Mouse (Mus musculus) midbrain, postnatal 0 days (tissue): ENCODE measurements around the gene Reps2. TPM values are rescaled to one million over a fixed set of nuclear protein-coding genes. Genes with fewer than 3 reads are reported as not detected.
A peak's percentile ranks its signal among the peaks of the same experiment; 100 is the strongest.

Experiments used
- ATAC-seq: fragments of 200-750 bp; cut with Nextera tagmentation; 2 replicates; pipeline ENCODE4 v1.8.0; 2017; ENCODE audit warnings: moderate number of reproducible peaks, mild to moderate bottlenecking, moderate TSS enrichment, moderate library complexity; ENCODE audit not compliant: low FRiP score
- DNase-seq: peaks from one replicate; pipeline ENCODE4 v3.0.0-alpha.2; 2015; ENCODE audit warnings: low spot score
- H3K27ac ChIP-seq: fragments of 300-500 bp; sonication (generic); 2 replicates; pipeline ENCODE4 v1.5.1; 2014; ENCODE audit warnings: low read depth, mild to moderate bottlenecking, low read length, mixed read lengths
- H3K27me3 ChIP-seq: fragments of 300-500 bp; sonication (generic); 2 replicates; pipeline ENCODE4 v1.6.1; 2014; ENCODE audit warnings: low read length, control low read depth, mixed read lengths; ENCODE audit not compliant: insufficient read depth
- H3K36me3 ChIP-seq: fragments of 300-500 bp; sonication (generic); 2 replicates; pipeline ENCODE4 v1.6.1; 2014; ENCODE audit warnings: low read length, control low read depth, mixed read lengths; ENCODE audit not compliant: insufficient read depth
- H3K4me1 ChIP-seq: fragments of 300-500 bp; sonication (generic); 2 replicates; pipeline ENCODE4 v1.6.1; 2014; ENCODE audit warnings: mild to moderate bottlenecking, control low read depth, antibody characterized with exemption, low read length, mixed read lengths; ENCODE audit not compliant: insufficient read depth
- H3K4me2 ChIP-seq: fragments of 300-500 bp; sonication (generic); 2 replicates; pipeline ENCODE4 v1.6.1; 2014; ENCODE audit warnings: low read depth, mild to moderate bottlenecking, low read length, mixed read lengths; ENCODE audit not compliant: poor library complexity, severe bottlenecking
- H3K4me3 ChIP-seq: fragments of 300-500 bp; sonication (generic); 2 replicates; pipeline ENCODE4 v1.5.1; 2014; ENCODE audit warnings: low read depth, mild to moderate bottlenecking, low read length, moderate library complexity
- H3K9ac ChIP-seq: fragments of 300-500 bp; sonication (generic); replicated peaks from 2 replicates; pipeline ENCODE4 v1.6.1; 2014; ENCODE audit warnings: mild to moderate bottlenecking, low read length, moderate library complexity, mixed read lengths; ENCODE audit not compliant: poor library complexity, severe bottlenecking
- H3K9me3 ChIP-seq: fragments of 300-500 bp; sonication (generic); 2 replicates; pipeline ENCODE4 v1.6.1; 2016; ENCODE audit warnings: low read length, control low read depth
- CTCF ChIP-seq: IDR thresholded peaks from 2 replicates; pipeline ENCODE4 v1.5.1; 2016; ENCODE audit warnings: antibody characterized with exemption, mild to moderate bottlenecking
- WGBS: fragments of 180-500 bp; shearing (Covaris S2); extraction: QIAGEN DNeasy Blood & Tissue Kit; methylation state at CpG from one replicate; pipeline ENCODE4 v1.1.7; 2014; 5-methylcytosine and 5-hydroxymethylcytosine counted together
- polyA plus RNA-seq: library from polyadenylated mRNA; unstranded; fragments of >200 nt; fragmentation: Nextera tagmentation; extraction: Ambion mirVana; gene quantifications from 2 replicates; pipeline ENCODE4 v1.2.1, GENCODE M21; 2015
- total RNA-seq: library from RNA; depleted of rRNA; stranded (reverse); fragments of >200 nt; gene quantifications from 2 replicates; pipeline ENCODE4 v1.2.3, GENCODE M21; 2014

The Reps2 gene
- total and polyA plus RNA-seq, 2 experiments from 2014 or later: 3.0 to 16.5 TPM

GRCm38 (mm10) chrX:162641764-162642163, 1.7 kb downstream of the Reps2 start:
- no peaks in the 10 kb centered on the region for H3K4me1 ChIP-seq
- H3K9me3 ChIP-seq: no peaks in the 10 kb centered on the region
- no peak overlapping the region for H3K9ac ChIP-seq
- DNase-seq (no peak), ATAC-seq (no peak)
- no peak overlapping the region for H3K27ac ChIP-seq
- H3K36me3 ChIP-seq: no peaks in the 10 kb centered on the region
- H3K4me3 ChIP-seq: peak overlapping the region; percentile 60
- TF ChIP-seq CTCF: no peak
- 59% methylated on average over 4 of the region's 4 CpGs for WGBS
- H3K4me2 ChIP-seq: peak overlapping the region; percentile 51
- no peaks in the 10 kb centered on the region for H3K27me3 ChIP-seq

GRCm38 (mm10) chrX:162635159-162635558, 8.3 kb downstream of the Reps2 start:
- no peak for DNase-seq
- no peak for TF ChIP-seq CTCF
- Histone ChIP-seq H3K4me3 (no peak overlapping the region), H3K4me1 (no peaks in the 10 kb centered on the region), H3K9ac (no peak overlapping the region), H3K27ac (no peak overlapping the region), H3K27me3 (peaks cover 3% of the 10 kb centered on the region; the same call in 1 of the 2 replicates), H3K36me3 (no peaks in the 10 kb centered on the region), H3K4me2 (no peak overlapping the region), H3K9me3 (no peaks in the 10 kb centered on the region)
- ATAC-seq: no peak
- 58% methylated on average over 2 of the region's 2 CpGs for WGBS

- Histone ChIP-seq H3K27ac (peak overlapping the region; percentile 59; the same call in 1 of the 2 replicates), H3K4me2 (no peak overlapping the region), H3K4me1 (no peaks in the 10 kb centered on the region), H3K36me3 (no peaks in the 10 kb centered on the region), H3K9ac (no peak overlapping the region), H3K27me3 (no peaks in the 10 kb centered on the region), H3K9me3 (no peaks in the 10 kb centered on the region), H3K4me3 (no peak overlapping the region)
- 29% methylated on average over 1 of the region's 1 CpGs for WGBS
- ATAC-seq (peak; percentile 41; the same call in 1 of the 2 replicates), DNase-seq (no peak)
- no peak for TF ChIP-seq CTCF
Observed at GRCm38 (mm10) chrX:162622091-162622437, 21.4 kb downstream of the Reps2 start.

GRCm38 (mm10) chrX:162621194-162622090, 22.0 kb downstream of the Reps2 start:
- Histone ChIP-seq H3K9ac (no peak overlapping the region), H3K27ac (peak overlapping the region; percentile 59), H3K27me3 (no peaks in the 10 kb centered on the region), H3K4me3 (no peak overlapping the region), H3K9me3 (no peaks in the 10 kb centered on the region), H3K36me3 (no peaks in the 10 kb centered on the region), H3K4me2 (no peak overlapping the region), H3K4me1 (no peaks in the 10 kb centered on the region)
- ATAC-seq (peak; percentile 87), DNase-seq (peak; percentile 38)
- no peak for TF ChIP-seq CTCF
- 67% methylated on average over 5 of the region's 5 CpGs for WGBS

GRCm38 (mm10) chrX:162619705-162620104, 23.7 kb downstream of the Reps2 start:
- no peak for TF ChIP-seq CTCF
- H3K4me1 ChIP-seq: no peaks in the 10 kb centered on the region
- H3K9ac ChIP-seq: no peak overlapping the region
- H3K9me3 ChIP-seq: no peaks in the 10 kb centered on the region
- no peak overlapping the region for H3K4me2 ChIP-seq
- H3K36me3 ChIP-seq: no peaks in the 10 kb centered on the region
- no peak overlapping the region for H3K4me3 ChIP-seq
- ATAC-seq (no peak), DNase-seq (no peak)
- no peak overlapping the region for H3K27ac ChIP-seq
- 87% methylated on average over 2 of the region's 2 CpGs for WGBS
- H3K27me3 ChIP-seq: no peaks in the 10 kb centered on the region

- no peak overlapping the region for H3K27ac ChIP-seq
- no peak overlapping the region for H3K4me2 ChIP-seq
- DNase-seq (no peak), ATAC-seq (no peak)
- no peaks in the 10 kb centered on the region for H3K36me3 ChIP-seq
- H3K27me3 ChIP-seq: no peaks in the 10 kb centered on the region
- H3K4me1 ChIP-seq: no peaks in the 10 kb centered on the region
- H3K4me3 ChIP-seq: no peak overlapping the region
- no peak for TF ChIP-seq CTCF
- no peaks in the 10 kb centered on the region for H3K9me3 ChIP-seq
- WGBS: 94% methylated on average over 3 of the region's 3 CpGs
- H3K9ac ChIP-seq: no peak overlapping the region
Observed at GRCm38 (mm10) chrX:162618547-162618946, 24.9 kb downstream of the Reps2 start.
